In the genomic region with DNA sequence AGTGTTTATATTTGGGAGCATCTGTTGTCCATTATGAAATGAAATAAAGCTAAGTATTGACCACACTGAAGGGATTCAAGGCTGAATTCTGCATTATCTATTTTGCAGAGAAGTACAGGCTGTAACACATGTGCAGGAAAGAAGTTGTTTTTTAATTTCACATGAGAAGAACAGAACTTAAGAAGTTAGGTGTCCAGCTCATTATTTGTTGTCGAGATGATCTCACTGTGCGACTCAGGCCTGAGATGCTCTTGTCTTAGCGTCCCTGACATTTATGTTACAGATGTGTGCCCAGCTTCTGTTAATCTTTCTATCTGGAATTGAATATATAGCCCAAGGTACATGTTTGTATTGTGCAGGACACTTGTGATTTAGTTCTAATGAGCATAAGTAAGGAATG, we compare ENCODE assay signal across 17 mouse cellular contexts.
"Had no signal": no experiment of that assay in that cellular context is flagged by ENCODE, and none has a peak within 500 bp of the region (broad histone marks: within the 10 kb centered on the region; RNA-seq: fewer than 3 reads in every experiment).

No protein-coding gene starts in this region.

- H3K4me3 ChIP-seq: lung, embryonic 15.5 days; megakaryocyte, embryonic 14.5 days; midbrain, embryonic 12.5 days; midbrain, embryonic 15.5 days; neural tube, embryonic 12.5 days; stomach, embryonic 15.5 days had no signal

- H3K9ac ChIP-seq: liver, postnatal 0 days; lung, embryonic 15.5 days; midbrain, embryonic 12.5 days; midbrain, embryonic 15.5 days; neural tube, embryonic 12.5 days; stomach, embryonic 15.5 days had no signal

- H3K27me3 ChIP-seq: lung, embryonic 15.5 days; megakaryocyte, embryonic 14.5 days; midbrain, embryonic 12.5 days; midbrain, embryonic 15.5 days; neural tube, embryonic 12.5 days; stomach, embryonic 15.5 days had no signal

- H3K4me2 ChIP-seq: lung, embryonic 15.5 days; midbrain, embryonic 12.5 days; midbrain, embryonic 15.5 days; neural tube, embryonic 12.5 days; stomach, embryonic 15.5 days had no signal

- H3K9me3 ChIP-seq: lung, embryonic 15.5 days; megakaryocyte, embryonic 14.5 days; midbrain, embryonic 12.5 days; midbrain, embryonic 15.5 days; neural tube, embryonic 12.5 days; stomach, embryonic 15.5 days had no signal

- ATAC-seq: liver, postnatal 0 days; lung, postnatal 0 days; midbrain, embryonic 15.5 days had no signal

- H3K27ac ChIP-seq: lung, embryonic 15.5 days; macrophage; midbrain, embryonic 12.5 days; midbrain, embryonic 15.5 days; neural tube, embryonic 12.5 days; stomach, embryonic 15.5 days; stomach, postnatal 0 days had no signal

- DNase-seq: liver, postnatal 0 days; lung, adult 2 months; lung, postnatal 14 days; lung, postnatal 36 days; right cerebral cortex, postnatal 14 days; thymus, adult 2 months; thymus, postnatal 25 days; thymus, postnatal 4 days had no signal

- H3K36me3 ChIP-seq: lung, embryonic 15.5 days; midbrain, embryonic 12.5 days; midbrain, embryonic 15.5 days; neural tube, embryonic 12.5 days; stomach, embryonic 15.5 days had no signal

- H3K4me1 ChIP-seq: lung, embryonic 15.5 days; midbrain, embryonic 12.5 days; midbrain, embryonic 15.5 days; neural tube, embryonic 12.5 days; stomach, embryonic 15.5 days had no signal
